Mouse (Mus musculus): ENCODE data around the gene Wdsub1.

Wdsub1 gene

DNA sequence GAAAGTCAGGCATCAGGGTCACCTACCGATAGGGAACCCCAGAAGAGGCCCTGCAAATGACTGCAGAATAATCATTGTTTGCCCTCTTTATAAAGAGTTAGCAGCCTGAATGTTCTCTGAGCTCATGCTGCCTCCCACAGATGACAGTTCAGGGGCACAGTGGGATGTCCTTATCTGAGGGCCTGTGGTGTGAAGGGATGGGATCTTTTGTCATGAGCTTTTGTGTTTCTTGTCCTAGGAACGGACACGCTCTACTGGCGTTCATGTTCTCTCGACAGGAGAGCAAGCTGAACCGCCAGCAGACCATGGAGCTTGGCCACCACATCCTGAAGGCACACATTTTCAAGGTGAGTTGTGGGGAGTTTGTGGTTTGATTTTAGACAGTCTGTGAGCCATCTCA lies 76.4 kb downstream of the Wdsub1 start:
- DNase-seq (ENCODE audit: low read depth, low spot score) = no peak

DNA sequence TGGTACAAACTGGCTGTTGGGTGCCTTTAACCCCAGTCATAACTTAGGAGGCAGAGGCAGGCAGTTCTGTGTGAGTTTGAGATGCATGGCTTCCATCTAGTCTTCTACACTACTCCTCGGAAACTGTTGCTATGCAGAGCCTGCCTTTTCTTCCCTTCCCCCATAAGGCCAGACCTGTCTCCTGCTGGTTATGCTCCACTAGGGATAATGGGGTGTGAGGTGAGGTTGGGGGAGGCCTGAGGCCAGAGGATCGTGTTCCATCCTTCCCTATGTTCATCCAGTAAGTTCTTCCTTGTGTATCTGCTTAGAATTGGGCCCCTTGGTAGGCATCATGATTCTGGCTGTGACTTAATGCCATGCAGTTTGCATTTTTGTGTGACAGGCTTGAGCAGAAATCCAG lies 76.8 kb downstream of the Wdsub1 start:
- no peak for DNase-seq (ENCODE audit: low read depth, low spot score)

DNA sequence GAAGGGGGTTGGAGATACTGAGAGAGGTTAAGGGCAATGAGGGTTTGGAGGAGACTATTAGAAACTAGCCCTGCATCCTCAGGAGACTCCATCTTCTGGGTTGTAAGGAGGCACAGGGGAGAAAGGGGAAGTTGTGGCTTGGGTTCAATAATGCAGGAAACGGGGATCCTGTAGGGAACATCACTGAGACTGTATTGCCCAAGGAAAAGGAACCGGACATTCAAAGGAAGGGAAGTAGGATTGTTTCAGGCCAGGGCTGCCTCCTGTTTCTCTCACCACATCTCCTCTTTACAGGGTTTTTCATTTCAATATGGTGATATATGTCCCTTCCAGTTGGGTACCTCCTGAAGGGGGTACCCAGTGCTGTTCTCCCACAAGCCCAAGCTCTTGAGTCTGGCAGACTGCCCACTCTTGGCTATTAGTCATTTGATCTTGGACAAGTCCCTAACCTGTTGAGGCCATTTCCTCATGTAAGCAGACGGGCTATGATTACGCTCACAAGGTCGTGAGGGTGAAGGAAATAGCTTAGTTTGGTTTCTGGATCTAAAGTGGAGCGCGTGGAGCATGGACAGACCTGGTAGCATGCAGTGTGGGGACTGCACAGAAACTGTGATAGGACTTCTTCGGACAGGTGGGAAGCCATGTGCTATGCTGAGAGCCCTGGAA lies 79.5 kb downstream of the Wdsub1 start:
- DNase-seq (ENCODE audit: low read depth, low spot score) = peak; percentile 38
